9 mouse cellular contexts compared by ENCODE assay signal in the genomic region with DNA sequence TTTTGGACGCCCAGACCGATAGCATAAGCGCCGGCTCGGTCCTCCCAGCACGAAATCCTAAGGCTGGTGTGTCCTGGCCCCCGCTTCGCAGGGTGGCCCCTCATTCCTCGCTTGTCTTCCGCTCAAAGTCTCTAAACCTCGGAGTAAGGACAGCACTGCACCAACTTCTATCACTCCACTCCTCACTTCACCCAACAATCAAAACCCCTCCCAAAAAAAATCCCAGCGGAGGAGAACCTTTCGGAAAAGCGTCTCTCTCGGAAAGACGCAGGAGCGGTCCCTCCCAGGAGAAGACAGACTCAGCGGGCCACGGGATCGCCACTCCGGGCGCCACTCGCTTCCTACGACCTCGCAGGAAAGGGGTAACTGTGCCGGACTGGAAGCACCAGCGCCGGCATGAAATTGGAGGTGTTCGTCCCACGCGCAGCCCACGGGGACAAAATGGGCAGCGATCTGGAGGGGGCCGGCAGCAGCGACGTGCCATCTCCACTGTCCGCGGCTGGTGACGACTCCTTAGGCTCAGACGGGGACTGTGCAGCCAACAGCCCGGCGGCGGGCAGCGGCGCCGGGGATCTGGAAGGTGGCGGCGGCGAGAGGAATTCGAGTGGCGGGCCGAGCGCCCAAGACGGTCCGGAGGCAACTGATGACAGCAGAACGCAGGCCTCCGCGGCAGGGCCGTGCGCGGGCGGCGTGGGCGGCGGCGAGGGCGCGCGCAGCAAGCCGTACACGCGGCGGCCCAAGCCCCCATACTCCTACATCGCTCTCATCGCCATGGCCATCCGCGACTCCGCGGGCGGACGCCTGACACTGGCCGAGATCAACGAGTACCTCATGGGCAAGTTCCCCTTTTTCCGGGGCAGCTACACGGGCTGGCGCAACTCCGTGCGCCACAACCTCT. TPM values are rescaled to one million over a fixed set of nuclear protein-coding genes. Genes with fewer than 3 reads are reported as not detected.
DNase-seq lines count a peak whose midpoint lies in the region; ATAC-seq lines count a peak whose summit lies in the region.
"Had no signal": no experiment of that assay in that cellular context is flagged by ENCODE, and none has a peak within 500 bp of the region (broad histone marks: within the 10 kb centered on the region; RNA-seq: fewer than 3 reads in every experiment).

A gene (minus strand): TSS at position 813 of the 898 bp plus-strand sequence.

- ATAC-seq in forebrain, embryonic 14.5 days: peak; percentile 46; the same call in 1 of the 2 replicates
- ATAC-seq in intestine, embryonic 14.5 days (replicated peaks; ENCODE audit: low FRiP score, low TSS enrichment, low read depth): peak; percentile 37
- peak; percentile 76 for ATAC-seq in midbrain, embryonic 15.5 days (replicated peaks)

- peak within 1 kb of the TSS; percentile 60 for H3K9ac ChIP-seq in forebrain, embryonic 14.5 days (ENCODE audit: low read length)
- peak within 1 kb of the TSS; percentile 52 for H3K9ac ChIP-seq in intestine, embryonic 14.5 days (ENCODE audit: low read length)
- H3K9ac ChIP-seq in midbrain, embryonic 15.5 days: peak within 1 kb of the TSS; percentile 36; the same call in 1 of the 2 replicates

- peak within 1 kb of the TSS; percentile 97 for H3K4me2 ChIP-seq in forebrain, embryonic 14.5 days (ENCODE audit: low read length)
- peak within 1 kb of the TSS; percentile 100 for H3K4me2 ChIP-seq in intestine, embryonic 14.5 days (ENCODE audit: low read length)
- H3K4me2 ChIP-seq in midbrain, embryonic 15.5 days: peak within 1 kb of the TSS; percentile 98

- peaks cover 17% of the 10 kb centered on the region for H3K4me1 ChIP-seq in forebrain, embryonic 14.5 days (ENCODE audit: control insufficient read depth, insufficient read depth, low read length)
- H3K4me1 ChIP-seq in intestine, embryonic 14.5 days (replicated peaks; ENCODE audit: control insufficient read depth, insufficient read depth, low read length): peaks cover 18% of the 10 kb centered on the region
- H3K4me1 ChIP-seq in midbrain, embryonic 15.5 days: peaks cover 28% of the 10 kb centered on the region

- under 1% methylated on average over 82 of the region's 88 CpGs for WGBS in forebrain, embryonic 14.5 days
- under 1% methylated on average over 88 of the region's 88 CpGs for WGBS in intestine, embryonic 14.5 days
- WGBS in midbrain, embryonic 15.5 days: under 1% methylated on average over 78 of the region's 88 CpGs

- H3K27ac ChIP-seq in forebrain, embryonic 14.5 days (ENCODE audit: low read depth, low read length): peak within 1 kb of the TSS; percentile 21; the same call in 1 of the 2 replicates
- H3K27ac ChIP-seq in intestine, embryonic 14.5 days (ENCODE audit: low read depth): no peak within 1 kb of the TSS; the same call in 1 of the 2 replicates
- no peak within 1 kb of the TSS for H3K27ac ChIP-seq in midbrain, embryonic 15.5 days
- H3K27ac ChIP-seq: macrophage had no signal

- H3K9me3 ChIP-seq in forebrain, embryonic 14.5 days (replicated peaks; ENCODE audit: control insufficient read depth, low read length): no peaks in the 10 kb centered on the region
- H3K9me3 ChIP-seq in intestine, embryonic 14.5 days (ENCODE audit: control insufficient read depth, low read length): no peaks in the 10 kb centered on the region
- H3K9me3 ChIP-seq in midbrain, embryonic 15.5 days: no peaks in the 10 kb centered on the region

- H3K36me3 ChIP-seq in forebrain, embryonic 14.5 days (ENCODE audit: control insufficient read depth, insufficient read depth, low read length): no peaks in the 10 kb centered on the region
- no peaks in the 10 kb centered on the region for H3K36me3 ChIP-seq in intestine, embryonic 14.5 days (ENCODE audit: control insufficient read depth, insufficient read depth, low read length)
- no peaks in the 10 kb centered on the region for H3K36me3 ChIP-seq in midbrain, embryonic 15.5 days (replicated peaks)

- DNase-seq in layer of hippocampus, adult 11-12 months (ENCODE audit: low spot score): peak; percentile 6
- DNase-seq in layer of hippocampus, adult 9-11 months: no peak
- DNase-seq in ZHBTc4 (ENCODE audit: low read depth, low spot score) (peak; percentile 76), liver (peak; percentile 22)
- peak; percentile 32 for DNase-seq in forebrain, embryonic 14.5 days (ENCODE audit: low spot score)
- DNase-seq in intestine, embryonic 14.5 days (ENCODE audit: low spot score): peak; percentile 87
- peak; percentile 30 for DNase-seq in testis, postnatal 14 days (ENCODE audit: low spot score)

- peaks cover 84% of the 10 kb centered on the region for H3K27me3 ChIP-seq in forebrain, embryonic 14.5 days (replicated peaks; ENCODE audit: control insufficient read depth, insufficient read depth, low read length)
- H3K27me3 ChIP-seq in intestine, embryonic 14.5 days (replicated peaks; ENCODE audit: control insufficient read depth, insufficient read depth, low read length): peaks cover 72% of the 10 kb centered on the region
- H3K27me3 ChIP-seq in midbrain, embryonic 15.5 days (replicated peaks): peaks cover 84% of the 10 kb centered on the region

- peak within 1 kb of the TSS; percentile 49 for H3K4me3 ChIP-seq in forebrain, embryonic 14.5 days (ENCODE audit: low read depth, low read length)
- H3K4me3 ChIP-seq in intestine, embryonic 14.5 days (ENCODE audit: low read depth, low read length): peak within 1 kb of the TSS; percentile 58
- peak within 1 kb of the TSS; percentile 49 for H3K4me3 ChIP-seq in midbrain, embryonic 15.5 days

RNA-seq across cellular contexts. Expression of the gene that starts here (rescaled TPM):
- not detected in 2 replicates for polyA plus RNA-seq in forebrain, embryonic 14.5 days (2014; fragmentation: Nextera tagmentation; extraction: Ambion mirVana)
- not detected in 2 replicates for polyA plus RNA-seq in intestine, embryonic 14.5 days (2014; fragmentation: Nextera tagmentation; extraction: Ambion mirVana)
- not detected in 2 replicates for polyA plus RNA-seq in midbrain, embryonic 15.5 days (2015; fragmentation: Nextera tagmentation; extraction: Ambion mirVana)
- polyA plus RNA-seq: macrophage had no signal

Comparison
In these comparisons a context has a peak if more than half of its experiments do, and no peak if none do; other contexts are left out.
1. Peak in DNase-seq, ATAC-seq, H3K4me3 ChIP-seq, H3K27ac ChIP-seq, H3K9ac ChIP-seq and H3K4me2 ChIP-seq in forebrain, embryonic 14.5 days; RNA of the gene not detected or under 1 TPM.
2. Peak in DNase-seq, ATAC-seq, H3K4me3 ChIP-seq, H3K9ac ChIP-seq and H3K4me2 ChIP-seq in intestine, embryonic 14.5 days; RNA of the gene not detected or under 1 TPM.
3. Peak in ATAC-seq, H3K4me3 ChIP-seq, H3K9ac ChIP-seq and H3K4me2 ChIP-seq in midbrain, embryonic 15.5 days; RNA of the gene not detected or under 1 TPM.